Mouse (Mus musculus) bone marrow, adult 2 months (tissue): ENCODE measurements around the gene 9130204L05Rik.

ENCODE experiments used
- CTCF ChIP-seq: fragments of 200-500 bp; IDR thresholded peaks from 2 replicates; pipeline ENCODE4 v1.5.1; 2011; ENCODE audit warnings: low read length, control low read depth; ENCODE audit not compliant: control insufficient read depth, insufficient read depth
- POLR2A ChIP-seq: fragments of 200-500 bp; IDR thresholded peaks from 2 replicates; pipeline ENCODE4 v1.6.1; 2011; ENCODE audit warnings: low read depth, mild to moderate bottlenecking, control low read depth, low read length, borderline replicate concordance; ENCODE audit not compliant: control insufficient read depth

GRCm38 (mm10) chr3:91059211-91059610, 31.4 kb downstream of the 9130204L05Rik start:
- TF ChIP-seq POLR2A = no peak
- no peak for TF ChIP-seq CTCF
